ENCODE assay signal across 28 mouse cellular contexts in genomic region chr12:76587357-76587756, GRCm38 (mm10).
"Had no signal": no experiment of that assay in that cellular context is flagged by ENCODE, and none has a peak within 500 bp of the region (broad histone marks: within the 10 kb centered on the region; RNA-seq: fewer than 3 reads in every experiment).

No protein-coding gene starts in this region.

- DNase-seq: left cerebral cortex, postnatal 4 days; liver; liver, embryonic 13.5 days; liver, postnatal 0 days; lung, adult 18-20 months; lung, adult 2 months; lung, embryonic 14.5 days; lung, postnatal 10 days; lung, postnatal 14 days; lung, postnatal 36 days; lung, postnatal 4 days; midbrain, embryonic 14.5 days had no signal

- H3K4me1 ChIP-seq: midbrain, embryonic 15.5 days had no signal

- H3K9ac ChIP-seq: limb, embryonic 12.5 days; limb, embryonic 13.5 days; limb, embryonic 15.5 days; liver, embryonic 12.5 days; liver, embryonic 13.5 days; liver, embryonic 14.5 days; liver, embryonic 15.5 days; liver, postnatal 0 days; lung, embryonic 14.5 days; lung, embryonic 15.5 days; midbrain, embryonic 12.5 days; midbrain, embryonic 13.5 days; midbrain, embryonic 15.5 days; neural tube, embryonic 12.5 days had no signal

- H3K27ac ChIP-seq: limb, embryonic 10.5 days; limb, embryonic 12.5 days; limb, embryonic 13.5 days; limb, embryonic 15.5 days; liver, embryonic 12.5 days; liver, embryonic 13.5 days; liver, embryonic 14.5 days; liver, embryonic 15.5 days; lung, embryonic 15.5 days; macrophage; midbrain, embryonic 10.5 days; midbrain, embryonic 12.5 days; midbrain, embryonic 13.5 days; midbrain, embryonic 15.5 days; neural tube, embryonic 12.5 days had no signal

- H3K4me3 ChIP-seq: limb, embryonic 10.5 days; limb, embryonic 12.5 days; limb, embryonic 13.5 days; limb, embryonic 15.5 days; liver, embryonic 12.5 days; liver, embryonic 13.5 days; liver, embryonic 15.5 days; lung, embryonic 15.5 days; megakaryocyte, embryonic 14.5 days; midbrain, embryonic 10.5 days; midbrain, embryonic 12.5 days; midbrain, embryonic 13.5 days; midbrain, embryonic 15.5 days; myocyte; neural tube, embryonic 12.5 days had no signal

- H3K27me3 ChIP-seq: limb, embryonic 12.5 days; limb, embryonic 13.5 days; limb, embryonic 15.5 days; lung, embryonic 15.5 days; midbrain, embryonic 13.5 days; midbrain, embryonic 15.5 days; neural tube, embryonic 12.5 days had no signal

- H3K36me3 ChIP-seq: limb, embryonic 10.5 days; limb, embryonic 12.5 days; limb, embryonic 13.5 days; limb, embryonic 15.5 days; liver, embryonic 12.5 days; liver, embryonic 13.5 days; liver, embryonic 15.5 days; lung, embryonic 15.5 days; midbrain, embryonic 10.5 days; midbrain, embryonic 12.5 days; midbrain, embryonic 13.5 days; midbrain, embryonic 15.5 days; neural tube, embryonic 12.5 days had no signal
